Mouse (Mus musculus) erythroblast, embryonic 14.5 days (primary cell): ENCODE results near the gene Dnajc21.

ENCODE experiments used
- GATA1 ChIP-seq: IDR thresholded peaks from 2 replicates; pipeline ENCODE4 v1.6.1; 2012; ENCODE audit warnings: low read length, inconsistent platforms, mixed read lengths
- TAL1 ChIP-seq: IDR thresholded peaks from 3 replicates; pipeline ENCODE4 v1.6.1; 2012; ENCODE audit warnings: low read length, inconsistent platforms, mixed read lengths

GRCm38 (mm10) chr15:10500838-10501719 lies 30.8 kb upstream of the Dnajc21 start:
- TF ChIP-seq TAL1 (no peak), GATA1 (no peak)
